Mouse (Mus musculus) cerebellum, adult 18-20 months (tissue): ENCODE measurements at regions not wholly inside any gene's neighbourhood (a gene's known extent, or its start where the extent isn't known, plus 50 kb on each side); places are given as distances from the start of the nearest gene placed in this dataset.
A peak's percentile ranks its signal among the peaks of the same experiment; 100 is the strongest.

Source experiments
- DNase-seq, 2 experiments: peaks; one replicate each; pipeline ENCODE4 v3.0.0; 2021

GRCm38 (mm10) chr7:31208237-31209054 lies 52.8 kb upstream of the Gramd1a start:
- peak; percentile 80 for DNase-seq

GRCm38 (mm10) chr7:31207563-31208236 lies 52.0 kb upstream of the Gramd1a start:
- DNase-seq = no peak
